Mouse (Mus musculus) hindbrain, embryonic 11.5 days (tissue): ENCODE measurements around the gene Rab36. TPM values are rescaled to one million over a fixed set of nuclear protein-coding genes. Genes with fewer than 3 reads are reported as not detected.
A peak's percentile ranks its signal among the peaks of the same experiment; 100 is the strongest.
"Not testable (repeated sequence)": the region's sequence is repeated elsewhere in the genome, so short reads cannot be mapped to it uniquely, and the experiment has no call there.

Source experiments
- ATAC-seq: fragments of 200-750 bp; cut with Nextera tagmentation; 2 replicates; pipeline ENCODE4 v1.8.0; 2017; ENCODE audit warnings: mild to moderate bottlenecking, moderate TSS enrichment, moderate library complexity; ENCODE audit not compliant: low FRiP score
- DNase-seq: peaks from one replicate; pipeline ENCODE4 v3.0.0-alpha.2; 2015; ENCODE audit warnings: low spot score
- H3K27ac ChIP-seq: fragments of 300-500 bp; sonication (generic); 2 replicates; pipeline ENCODE4 v1.5.1; 2014; ENCODE audit warnings: mild to moderate bottlenecking, low read depth, low read length
- H3K27me3 ChIP-seq: fragments of 300-500 bp; sonication (generic); 2 replicates; pipeline ENCODE4 v1.6.1; 2014; ENCODE audit warnings: mild to moderate bottlenecking, low read length, moderate library complexity, mixed read lengths; ENCODE audit not compliant: control insufficient read depth, insufficient read depth
- H3K36me3 ChIP-seq: fragments of 300-500 bp; sonication (generic); 2 replicates; pipeline ENCODE4 v1.6.1; 2014; ENCODE audit warnings: mild to moderate bottlenecking, low read length, moderate library complexity, mixed read lengths; ENCODE audit not compliant: control insufficient read depth, insufficient read depth
- H3K4me1 ChIP-seq: fragments of 300-500 bp; sonication (generic); replicated peaks from 2 replicates; pipeline ENCODE4 v1.6.1; 2014; ENCODE audit warnings: low read length, mixed read lengths; ENCODE audit not compliant: control insufficient read depth, insufficient read depth
- H3K4me2 ChIP-seq: fragments of 300-500 bp; sonication (generic); replicated peaks from 2 replicates; pipeline ENCODE4 v1.6.1; 2014; ENCODE audit warnings: mild to moderate bottlenecking, low read depth, low read length
- H3K4me3 ChIP-seq: fragments of 300-500 bp; sonication (generic); 2 replicates; pipeline ENCODE4 v1.5.1; 2014; ENCODE audit warnings: low read depth, low read length
- H3K9ac ChIP-seq: fragments of 300-500 bp; sonication (generic); 2 replicates; pipeline ENCODE4 v1.6.1; 2014; ENCODE audit warnings: low read depth, low read length
- H3K9me3 ChIP-seq: fragments of 300-500 bp; sonication (generic); 2 replicates; pipeline ENCODE4 v1.6.1; 2016; ENCODE audit warnings: low read length; ENCODE audit not compliant: control insufficient read depth
- WGBS: fragments of 180-500 bp; shearing (Covaris S2); extraction: QIAGEN DNeasy Blood & Tissue Kit; methylation state at CpG from one replicate; pipeline ENCODE4 v1.1.7; 2014; 5-methylcytosine and 5-hydroxymethylcytosine counted together
- polyA plus RNA-seq: library from polyadenylated mRNA; unstranded; fragments of >200 nt; fragmentation: Nextera tagmentation; extraction: Ambion mirVana; gene quantifications from 2 replicates; pipeline ENCODE4 v1.2.1, GENCODE M21; 2014

The Rab36 gene
- polyA plus RNA-seq, 1 experiment from 2014 or later = 6.8 TPM

DNA sequence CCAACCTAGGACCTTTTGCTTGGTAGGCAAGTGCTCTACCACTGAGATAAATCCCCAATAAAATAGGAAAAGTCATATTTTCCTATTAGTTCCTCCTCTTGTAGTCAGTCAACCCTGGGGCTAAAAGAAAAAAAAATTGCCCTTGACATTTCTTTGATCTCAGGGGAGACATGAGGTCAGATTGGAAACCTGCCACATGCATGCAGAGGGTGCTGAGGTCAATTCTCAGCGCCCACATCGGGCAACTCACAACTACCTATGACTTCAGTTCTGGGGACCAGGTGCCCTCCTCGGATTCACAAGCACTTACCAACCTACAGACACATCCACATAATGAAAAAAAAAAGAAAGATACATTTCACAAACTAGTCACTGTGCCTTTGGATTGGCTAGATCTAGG lies 6.6 kb upstream of the Rab36 start:
- no peak overlapping the region for H3K4me3 ChIP-seq
- no peak for ATAC-seq
- H3K9me3 ChIP-seq = no peaks in the 10 kb centered on the region
- no peak for DNase-seq
- no peak overlapping the region for H3K27ac ChIP-seq
- H3K36me3 ChIP-seq = no peaks in the 10 kb centered on the region
- no peaks in the 10 kb centered on the region for H3K4me1 ChIP-seq
- no peak overlapping the region for H3K9ac ChIP-seq
- no peaks in the 10 kb centered on the region for H3K27me3 ChIP-seq
- H3K4me2 ChIP-seq = no peak overlapping the region
- WGBS = 87% methylated on average over 3 of the region's 3 CpGs

DNA sequence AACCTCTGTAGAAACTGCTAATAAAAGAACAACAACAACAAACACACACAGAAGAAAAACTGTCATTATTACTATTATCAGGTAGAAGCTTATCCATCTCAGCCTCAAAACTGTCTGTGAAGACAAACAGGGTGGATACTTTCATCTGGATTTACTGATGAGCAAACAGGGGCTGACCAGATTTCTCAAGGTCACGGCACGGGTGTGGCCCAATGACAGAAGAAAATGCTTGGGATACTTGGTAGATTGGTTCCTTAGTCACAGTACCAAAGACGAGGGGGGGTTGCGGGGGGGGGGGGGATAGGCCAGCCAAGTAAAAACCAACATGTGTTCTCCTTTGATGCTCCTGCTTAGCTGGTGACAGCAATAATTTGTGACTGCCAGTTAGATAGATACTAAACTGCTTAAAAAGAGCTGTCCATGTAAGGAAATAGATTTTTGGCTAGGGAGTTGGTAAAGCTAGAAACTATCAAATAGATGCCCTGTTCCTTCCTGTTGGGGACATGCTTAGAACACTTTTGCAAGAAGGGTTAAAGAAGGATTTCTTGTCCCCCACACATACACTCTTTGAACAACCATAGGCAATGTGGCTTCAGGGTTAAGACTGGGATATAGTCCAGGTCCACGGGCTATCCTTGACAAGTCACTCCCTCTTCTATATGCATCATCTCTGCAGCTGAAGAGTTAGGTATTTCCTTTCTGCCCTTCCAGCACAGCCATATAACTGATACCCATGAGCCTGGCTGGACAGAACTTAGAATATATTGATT lies 5.3 kb upstream of the Rab36 start:
- no peaks in the 10 kb centered on the region for H3K9me3 ChIP-seq
- H3K36me3 ChIP-seq = no peaks in the 10 kb centered on the region
- DNase-seq = no peak
- H3K27me3 ChIP-seq = no peaks in the 10 kb centered on the region
- H3K4me2 ChIP-seq = no peak overlapping the region
- no peak overlapping the region for H3K27ac ChIP-seq
- H3K9ac ChIP-seq = no peak overlapping the region
- no peaks in the 10 kb centered on the region for H3K4me1 ChIP-seq
- no peak overlapping the region for H3K4me3 ChIP-seq
- WGBS = 73% methylated on average over 4 of the region's 5 CpGs
- no peak for ATAC-seq

DNA sequence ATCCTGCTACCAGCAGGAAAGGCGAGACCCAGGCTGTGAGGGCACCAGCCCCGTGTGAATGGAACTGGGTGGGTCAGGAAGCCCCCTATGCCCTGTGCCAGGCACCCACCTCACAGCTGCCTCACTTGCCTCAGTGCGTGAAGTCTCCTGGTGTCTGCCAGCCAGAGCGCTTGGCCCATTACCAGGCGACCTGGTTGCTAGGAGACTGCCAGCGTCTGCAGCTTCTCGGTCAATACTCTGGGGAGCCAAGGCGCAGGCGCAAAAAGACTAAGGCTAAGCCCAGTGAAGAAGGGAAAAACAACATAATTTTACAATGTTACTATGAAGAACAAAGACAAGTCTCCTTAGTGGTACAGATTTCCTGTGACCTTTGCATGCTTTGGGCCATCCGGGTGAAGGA lies 4.5 kb upstream of the Rab36 start, which contains the start of gene Rsph14:
Gene Rsph14, minus strand, starts transcription at position 192 of the 400 bp plus-strand sequence.
- DNase-seq (peak; percentile 87), ATAC-seq (peak; percentile 46)
- no peaks in the 10 kb centered on the region for H3K9me3 ChIP-seq
- H3K27me3 ChIP-seq = no peaks in the 10 kb centered on the region
- no peak within 1 kb of the TSS for H3K9ac ChIP-seq
- no peaks in the 10 kb centered on the region for H3K36me3 ChIP-seq
- WGBS = 21% methylated on average over 10 of the region's 10 CpGs
- no peak within 1 kb of the TSS for H3K27ac ChIP-seq
- H3K4me3 ChIP-seq = no peak within 1 kb of the TSS
- H3K4me1 ChIP-seq = peaks cover 3% of the 10 kb centered on the region; the same call in 1 of the 2 replicates
- no peak within 1 kb of the TSS for H3K4me2 ChIP-seq

- WGBS = 17% methylated on average over 1 of the region's 1 CpGs
- H3K4me2 ChIP-seq, DNase-seq, H3K27me3 ChIP-seq, H3K9ac ChIP-seq, H3K4me3 ChIP-seq, H3K27ac ChIP-seq, H3K36me3 ChIP-seq, ATAC-seq, H3K4me1 ChIP-seq, H3K9me3 ChIP-seq: not testable (repeated sequence)
Observed at GRCm38 (mm10) chr10:75042060-75042459, 5.2 kb downstream of the Rab36 start.

DNA sequence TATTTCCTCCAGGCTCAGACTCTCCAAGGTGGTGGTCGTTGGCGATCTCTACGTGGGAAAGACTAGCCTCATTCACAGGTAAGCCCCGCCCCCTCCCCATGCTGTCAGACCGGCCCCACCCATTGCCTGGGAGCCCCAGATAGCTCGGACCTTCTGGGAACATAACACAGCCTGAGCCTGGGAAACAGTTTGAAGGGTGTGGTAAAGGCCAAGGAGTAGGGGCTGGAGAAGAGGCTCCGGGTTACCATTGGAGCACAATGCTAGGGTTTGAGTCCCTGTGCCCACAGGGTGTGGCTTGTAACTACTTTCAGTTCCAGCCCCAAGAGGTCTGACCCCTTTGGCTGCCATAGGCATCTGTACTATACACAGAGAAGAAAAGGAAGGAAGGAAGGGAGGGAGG lies 7.6 kb downstream of the Rab36 start:
- no peak for ATAC-seq
- Histone ChIP-seq H3K27me3 (no peaks in the 10 kb centered on the region), H3K27ac (no peak overlapping the region), H3K4me1 (no peaks in the 10 kb centered on the region), H3K4me3 (no peak overlapping the region), H3K9ac (no peak overlapping the region), H3K4me2 (no peak overlapping the region), H3K9me3 (no peaks in the 10 kb centered on the region), H3K36me3 (no peaks in the 10 kb centered on the region)
- 34% methylated on average over 7 of the region's 7 CpGs for WGBS
- no peak for DNase-seq

DNA sequence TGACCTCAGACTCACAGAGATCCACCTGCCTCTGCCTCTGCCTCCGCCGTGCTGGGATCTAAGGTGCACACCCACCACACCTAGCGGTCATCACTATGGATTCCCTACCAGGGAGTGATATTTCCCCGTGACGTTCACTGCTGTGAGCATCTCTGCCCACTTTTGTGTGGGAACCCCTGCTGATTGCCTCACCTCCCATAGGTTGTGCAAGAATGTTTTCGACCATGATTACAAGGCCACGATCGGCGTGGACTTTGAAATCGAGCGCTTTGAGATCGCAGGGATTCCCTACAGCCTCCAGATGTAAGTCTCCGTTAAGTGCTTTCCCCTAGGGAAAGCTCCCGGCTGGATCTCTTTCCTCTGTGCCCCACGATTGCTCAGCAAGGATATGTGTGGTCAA lies 9.0 kb downstream of the Rab36 start:
- no peaks in the 10 kb centered on the region for H3K27me3 ChIP-seq
- no peaks in the 10 kb centered on the region for H3K4me1 ChIP-seq
- ATAC-seq = no peak
- no peak for DNase-seq
- H3K9ac ChIP-seq = no peak overlapping the region
- no peak overlapping the region for H3K4me3 ChIP-seq
- no peak overlapping the region for H3K27ac ChIP-seq
- no peaks in the 10 kb centered on the region for H3K36me3 ChIP-seq
- no peak overlapping the region for H3K4me2 ChIP-seq
- 92% methylated on average over 15 of the region's 15 CpGs for WGBS
- H3K9me3 ChIP-seq = no peaks in the 10 kb centered on the region

- no peaks in the 10 kb centered on the region for H3K36me3 ChIP-seq
- no peak overlapping the region for H3K4me3 ChIP-seq
- 91% methylated on average over 7 of the region's 7 CpGs for WGBS
- no peak overlapping the region for H3K9ac ChIP-seq
- H3K27me3 ChIP-seq = no peaks in the 10 kb centered on the region
- no peaks in the 10 kb centered on the region for H3K4me1 ChIP-seq
- no peak overlapping the region for H3K4me2 ChIP-seq
- no peak for ATAC-seq
- DNase-seq = no peak
- no peaks in the 10 kb centered on the region for H3K9me3 ChIP-seq
- no peak overlapping the region for H3K27ac ChIP-seq
Observed at GRCm38 (mm10) chr10:75048711-75049110, 11.9 kb downstream of the Rab36 start.

DNA sequence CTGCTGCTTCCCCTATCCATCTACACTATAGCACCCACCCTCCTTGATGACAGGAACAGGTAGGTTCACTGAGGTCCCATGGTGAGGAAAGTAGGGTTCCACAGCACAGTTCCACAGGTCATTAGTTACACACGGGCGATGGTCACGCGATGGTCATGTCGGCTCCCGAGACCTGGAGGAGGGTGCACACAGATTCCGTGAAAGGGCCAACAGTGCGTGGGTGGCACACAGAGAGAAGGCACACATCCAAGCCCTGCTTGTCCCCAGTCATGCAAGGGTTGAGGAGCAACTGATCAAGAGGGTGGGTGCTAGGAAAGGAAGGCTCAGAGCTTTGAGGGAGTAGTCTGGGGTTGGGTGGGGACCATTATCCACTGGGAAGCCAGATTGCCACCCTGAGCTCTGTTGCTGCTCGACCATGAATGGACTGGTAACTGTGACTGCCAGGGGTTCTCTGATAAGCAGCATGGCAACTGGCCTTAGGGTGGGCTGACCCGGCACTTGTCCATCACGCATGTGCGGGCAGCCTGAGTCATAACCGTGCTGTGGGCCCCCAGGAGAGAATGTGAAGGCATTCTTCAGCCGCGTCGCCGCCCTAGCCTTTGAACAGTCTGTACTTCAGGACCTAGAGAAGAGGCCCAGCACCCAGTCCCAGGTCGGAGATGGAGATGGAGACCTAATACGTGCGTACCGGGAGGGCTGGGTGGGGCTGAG lies 14.7 kb downstream of the Rab36 start:
- H3K9ac ChIP-seq = no peak overlapping the region
- no peak overlapping the region for H3K27ac ChIP-seq
- DNase-seq (no peak), ATAC-seq (no peak)
- 95% methylated on average over 21 of the region's 21 CpGs for WGBS
- no peaks in the 10 kb centered on the region for H3K9me3 ChIP-seq
- H3K27me3 ChIP-seq = no peaks in the 10 kb centered on the region
- no peaks in the 10 kb centered on the region for H3K36me3 ChIP-seq
- no peak overlapping the region for H3K4me2 ChIP-seq
- H3K4me3 ChIP-seq = no peak overlapping the region
- H3K4me1 ChIP-seq = peaks cover 3% of the 10 kb centered on the region; the same call in 1 of the 2 replicates

GRCm38 (mm10) chr10:75052902-75053301 lies 16.0 kb downstream of the Rab36 start:
- Histone ChIP-seq H3K27ac (no peak overlapping the region), H3K9me3 (no peaks in the 10 kb centered on the region), H3K4me2 (no peak overlapping the region), H3K27me3 (no peaks in the 10 kb centered on the region), H3K4me1 (peaks cover 3% of the 10 kb centered on the region; the same call in 1 of the 2 replicates), H3K9ac (no peak overlapping the region), H3K36me3 (no peaks in the 10 kb centered on the region), H3K4me3 (no peak overlapping the region)
- WGBS = 85% methylated on average over 8 of the region's 8 CpGs
- DNase-seq (no peak), ATAC-seq (no peak)
